Mouse (Mus musculus): ENCODE measurements around the gene Clic4. TPM values are rescaled to one million over a fixed set of nuclear protein-coding genes. Genes with fewer than 3 reads are reported as not detected.
A peak's percentile ranks its signal among the peaks of the same experiment; 100 is the strongest.

The Clic4 gene
- total RNA-seq (2021) = 10 to 100 TPM; 29.5 to 34.3 TPM
- long read RNA-seq, experiment 1, full-length matches to known transcripts = 76 of 85 reads
- long read RNA-seq, experiment 1, partial matches to known transcripts = 1 of 85 reads
- long read RNA-seq, experiment 1, other reads (novel, unspliced or antisense) = 8 of 85 reads
- long read RNA-seq, experiment 2, full-length matches to known transcripts = 92 of 102 reads
- long read RNA-seq, experiment 2, partial matches to known transcripts = 0 of 102 reads
- long read RNA-seq, experiment 2, other reads (novel, unspliced or antisense) = 10 of 102 reads

- peak within 1 kb of the TSS; percentile 84 for H3K27ac ChIP-seq
- intact Hi-C loops (cut with DNase I) = loop anchor here (1.0 to 5.0 kb wide), 2 partner anchors 46 to 50 kb away; no protein-coding TSS in a partner anchor
- peak within 1 kb of the TSS; percentile 77 for H3K4me3 ChIP-seq
- peak; percentile 56 for TF ChIP-seq CTCF (IDR thresholded peaks at IDR 0.05)
- peak; percentile 92 to 97 for DNase-seq (ENCODE audit: extremely low spot score in 1 of 2, low spot score in 2 of 2)
Measured at GRCm38 (mm10) chr4:135272640-135273306, at the start of gene Clic4. TSS of gene Clic4 (minus strand) at chr4:135272814.

DNA sequence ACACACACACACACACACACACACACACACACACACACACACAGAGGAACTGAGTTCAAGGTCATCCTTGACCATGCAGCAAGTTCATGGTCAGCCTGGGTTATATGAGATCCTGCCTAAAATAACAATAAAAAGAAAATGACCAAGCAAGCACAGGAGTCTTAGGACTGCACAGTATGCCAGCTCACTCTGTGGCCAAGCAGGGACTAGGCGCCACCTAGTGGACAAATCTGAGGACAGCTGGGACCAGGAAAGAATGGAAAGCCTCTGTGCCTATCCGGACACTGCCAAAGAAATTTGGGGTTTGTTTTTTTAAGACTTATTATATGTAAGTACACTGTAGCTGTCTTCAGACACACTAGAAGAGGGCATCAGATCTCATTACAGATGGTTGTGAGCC lies 45.4 kb upstream of the Clic4 start:
- DNase-seq (ENCODE audit: extremely low spot score in 1 of 2, low spot score in 2 of 2) = peak; percentile 51 to 69
- H3K27ac ChIP-seq = no peak overlapping the region
- H3K4me3 ChIP-seq = no peak overlapping the region
- intact Hi-C loops (cut with DNase I) = loop anchor here (1.0 to 2.0 kb wide), 3 partner anchors 46 to 371 kb away; partner anchors contain the start of gene Clic4
- peak; percentile 90 for TF ChIP-seq CTCF (IDR thresholded peaks at IDR 0.05)

GRCm38 (mm10) chr4:135317539-135317938 lies 44.9 kb upstream of the Clic4 start:
- Histone ChIP-seq H3K4me3 (no peak overlapping the region), H3K27ac (no peak overlapping the region)
- intact Hi-C loops (cut with DNase I) = no loop called here
- TF ChIP-seq CTCF (IDR thresholded peaks at IDR 0.05) = no peak
- no peak for DNase-seq (ENCODE audit: extremely low spot score in 1 of 2, low spot score in 2 of 2)

DNA sequence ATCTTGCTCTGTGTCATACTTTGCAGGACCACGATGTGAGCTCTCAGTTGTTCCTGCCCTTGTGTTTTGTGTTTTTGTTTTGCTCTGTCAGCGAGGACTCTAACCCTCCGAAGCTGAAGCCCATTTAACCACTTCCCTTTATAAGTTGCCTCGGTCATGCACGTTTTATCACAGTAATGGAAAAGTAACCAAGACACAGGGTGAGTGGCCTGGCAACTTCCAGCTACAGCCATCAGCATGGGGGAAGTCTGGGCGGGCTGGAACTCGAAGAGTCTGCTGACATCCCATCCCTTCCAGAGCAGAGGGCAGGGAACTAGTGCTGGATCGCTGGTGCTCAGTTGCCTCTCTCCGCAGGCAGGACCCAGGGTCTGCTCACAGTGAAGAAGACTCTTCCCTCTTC lies 42.7 kb upstream of the Clic4 start:
- Histone ChIP-seq H3K27ac (no peak overlapping the region), H3K4me3 (no peak overlapping the region)
- intact Hi-C loops (cut with DNase I) = no loop called here
- no peak for DNase-seq (ENCODE audit: extremely low spot score in 1 of 2, low spot score in 2 of 2)
- no peak for TF ChIP-seq CTCF (IDR thresholded peaks at IDR 0.05)

GRCm38 (mm10) chr4:135314419-135314832 lies 41.8 kb upstream of the Clic4 start:
- no peak for DNase-seq (ENCODE audit: extremely low spot score in 1 of 2, low spot score in 2 of 2)
- TF ChIP-seq CTCF (IDR thresholded peaks at IDR 0.05) = no peak
- H3K4me3 ChIP-seq = no peak overlapping the region
- intact Hi-C loops (cut with DNase I) = no loop called here
- H3K27ac ChIP-seq = no peak overlapping the region

- TF ChIP-seq CTCF (IDR thresholded peaks at IDR 0.05) = no peak
- Histone ChIP-seq H3K4me3 (no peak overlapping the region), H3K27ac (no peak overlapping the region)
- intact Hi-C loops (cut with DNase I) = no loop called here
- no peak for DNase-seq (ENCODE audit: extremely low spot score in 1 of 2, low spot score in 2 of 2)
Measured at GRCm38 (mm10) chr4:135313761-135314241, 41.2 kb upstream of the Clic4 start.

- intact Hi-C loops (cut with DNase I) = no loop called here
- Histone ChIP-seq H3K4me3 (no peak overlapping the region), H3K27ac (peak overlapping the region; percentile 6)
- TF ChIP-seq CTCF (IDR thresholded peaks at IDR 0.05) = no peak
- no peak for DNase-seq (ENCODE audit: extremely low spot score in 1 of 2, low spot score in 2 of 2)
Measured at GRCm38 (mm10) chr4:135313111-135313691, 40.6 kb upstream of the Clic4 start.

GRCm38 (mm10) chr4:135312706-135313105 lies 40.1 kb upstream of the Clic4 start:
- H3K27ac ChIP-seq = peak overlapping the region; percentile 6
- no peak for TF ChIP-seq CTCF (IDR thresholded peaks at IDR 0.05)
- no peak for DNase-seq (ENCODE audit: extremely low spot score in 1 of 2, low spot score in 2 of 2)
- no peak overlapping the region for H3K4me3 ChIP-seq
- intact Hi-C loops (cut with DNase I) = no loop called here

DNA sequence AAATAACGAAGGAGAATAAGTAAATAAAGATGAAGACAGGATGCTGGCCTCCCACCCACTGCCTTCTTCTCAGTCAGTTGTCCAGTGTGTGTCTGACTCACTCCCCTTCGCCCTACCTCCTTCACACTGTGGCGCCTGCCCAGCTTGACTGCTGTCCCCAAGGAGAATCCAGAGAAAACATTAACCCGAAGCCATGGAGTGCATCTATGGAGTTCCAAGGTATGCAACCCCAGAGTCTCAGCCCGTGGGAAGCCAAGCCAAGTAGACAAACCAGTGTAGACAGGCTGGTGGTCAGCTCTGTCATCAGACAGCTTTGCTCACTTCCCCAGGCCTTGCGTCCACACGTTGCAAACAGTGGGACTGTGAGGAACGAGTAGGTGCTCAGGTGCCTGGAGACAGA lies 37.8 kb upstream of the Clic4 start:
- DNase-seq (ENCODE audit: extremely low spot score in 1 of 2, low spot score in 2 of 2) = no peak
- H3K27ac ChIP-seq = no peak overlapping the region
- no peak for TF ChIP-seq CTCF (IDR thresholded peaks at IDR 0.05)
- intact Hi-C loops (cut with DNase I) = no loop called here
- no peak overlapping the region for H3K4me3 ChIP-seq

DNA sequence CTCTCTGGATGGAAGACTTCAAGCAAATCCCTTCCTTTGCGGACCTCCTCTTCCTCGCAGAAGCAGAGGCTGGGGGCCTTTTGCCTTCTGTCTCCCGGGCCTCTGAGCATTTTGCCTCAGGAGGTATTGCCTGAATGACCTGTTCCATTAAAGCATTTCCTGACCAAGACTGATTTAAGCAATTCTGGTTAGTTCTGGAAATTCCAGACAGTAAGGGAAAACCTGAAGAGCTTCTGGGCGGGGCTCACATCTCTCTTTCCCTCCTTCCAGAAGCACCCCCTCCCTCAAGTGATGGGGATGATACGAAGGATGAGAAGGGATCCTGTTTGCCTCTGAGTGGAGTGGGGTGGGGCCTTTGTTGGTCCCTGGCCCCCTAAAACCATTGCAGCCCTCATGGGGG lies 37.1 kb upstream of the Clic4 start:
- no peak for TF ChIP-seq CTCF (IDR thresholded peaks at IDR 0.05)
- no peak overlapping the region for H3K27ac ChIP-seq
- intact Hi-C loops (cut with DNase I) = no loop called here
- no peak overlapping the region for H3K4me3 ChIP-seq
- no peak for DNase-seq (ENCODE audit: extremely low spot score in 1 of 2, low spot score in 2 of 2)

GRCm38 (mm10) chr4:135309112-135309659 lies 36.6 kb upstream of the Clic4 start:
- intact Hi-C loops (cut with DNase I) = no loop called here
- Histone ChIP-seq H3K4me3 (no peak overlapping the region), H3K27ac (no peak overlapping the region)
- DNase-seq (ENCODE audit: extremely low spot score in 1 of 2, low spot score in 2 of 2) = no peak
- no peak for TF ChIP-seq CTCF (IDR thresholded peaks at IDR 0.05)
